Mouse (Mus musculus) embryonic facial prominence, embryonic 12.5 days (tissue): Measurements from ENCODE around the gene Atp1b2. TPM values are rescaled to one million over a fixed set of nuclear protein-coding genes. Genes with fewer than 3 reads are reported as not detected.
"Not testable (repeated sequence)": the region's sequence is repeated elsewhere in the genome, so short reads cannot be mapped to it uniquely, and the experiment has no call there.

Experiments used
- ATAC-seq: fragments of 200-750 bp; cut with Nextera tagmentation; 2 replicates; pipeline ENCODE4 v1.8.0; 2017; ENCODE audit not compliant: insufficient number of reproducible peaks, insufficient read depth, low FRiP score, low TSS enrichment
- H3K27ac ChIP-seq: fragments of 300-500 bp; sonication (generic); 2 replicates; pipeline ENCODE4 v1.5.1; 2016; ENCODE audit warnings: mild to moderate bottlenecking
- H3K27me3 ChIP-seq: fragments of 300-500 bp; sonication (generic); 2 replicates; pipeline ENCODE4 v1.6.1; 2016; ENCODE audit warnings: mild to moderate bottlenecking, moderate library complexity
- H3K36me3 ChIP-seq: fragments of 300-500 bp; sonication (generic); 2 replicates; pipeline ENCODE4 v1.6.1; 2016; ENCODE audit warnings: mild to moderate bottlenecking
- H3K4me1 ChIP-seq: fragments of 300-500 bp; sonication (generic); 2 replicates; pipeline ENCODE4 v1.6.1; 2016
- H3K4me2 ChIP-seq: fragments of 300-500 bp; sonication (generic); replicated peaks from 2 replicates; pipeline ENCODE4 v1.6.1; 2016; ENCODE audit warnings: mild to moderate bottlenecking, moderate library complexity
- H3K4me3 ChIP-seq: fragments of 300-500 bp; sonication (generic); 2 replicates; pipeline ENCODE4 v1.5.1; 2016; ENCODE audit warnings: mild to moderate bottlenecking
- H3K9ac ChIP-seq: fragments of 300-500 bp; sonication (generic); 2 replicates; pipeline ENCODE4 v1.6.1; 2016; ENCODE audit warnings: mild to moderate bottlenecking, moderate library complexity
- H3K9me3 ChIP-seq: fragments of 300-500 bp; sonication (generic); 2 replicates; pipeline ENCODE4 v1.6.1; 2016; ENCODE audit warnings: mild to moderate bottlenecking, moderate library complexity
- WGBS: fragments of 180-500 bp; shearing (Covaris S2); methylation state at CpG from one replicate; pipeline ENCODE4 v1.1.7; 2016; 5-methylcytosine and 5-hydroxymethylcytosine counted together
- polyA plus RNA-seq: library from polyadenylated mRNA; unstranded; fragments of >200 nt; fragmentation: Nextera tagmentation; extraction: Ambion mirVana; gene quantifications from 2 replicates; pipeline ENCODE4 v1.2.1, GENCODE M21; 2016

Gene Atp1b2
- 4.2 and 5.3 TPM in 2 replicates for polyA plus RNA-seq

DNA sequence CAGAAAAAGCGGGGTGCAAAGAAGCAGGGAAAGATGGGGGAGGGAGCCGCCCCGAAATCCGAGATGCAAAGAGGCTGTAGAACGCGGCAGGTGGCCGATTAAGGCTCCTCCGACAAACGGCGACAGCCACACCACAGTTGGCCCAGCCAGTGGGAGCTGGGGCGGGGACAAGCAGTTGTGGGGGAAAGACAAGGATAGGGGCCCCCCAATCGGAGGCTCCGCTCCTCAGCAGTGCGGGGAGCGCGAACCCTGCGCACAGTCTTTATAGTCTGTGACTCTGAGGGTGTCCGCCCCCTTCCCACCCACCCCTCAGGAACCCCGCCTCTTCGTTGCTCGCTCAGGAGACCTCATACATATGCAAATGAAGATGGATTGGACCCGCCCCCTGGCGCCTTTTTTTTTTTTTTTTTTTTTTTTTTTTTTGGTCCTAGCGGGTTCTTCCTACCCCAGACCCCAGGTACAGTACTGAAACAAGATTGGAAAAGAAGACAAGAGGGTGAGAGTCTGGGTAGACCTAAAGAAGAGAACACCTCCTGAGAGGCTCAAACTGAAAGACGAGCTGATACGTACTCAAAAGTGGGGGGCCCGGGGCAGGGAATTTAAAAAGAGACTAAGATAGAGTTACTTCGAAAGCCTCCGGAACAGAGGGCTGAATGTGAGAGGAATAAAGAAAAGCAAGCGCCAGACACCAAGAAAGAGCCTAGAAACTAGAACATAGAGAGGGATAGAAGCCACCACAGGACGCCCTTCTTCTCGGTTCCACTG, at the start of gene Atp1b2:
Atp1b2 (minus strand) TSS at position 217 of the 765 bp plus-strand sequence.
- H3K9me3 ChIP-seq, result no peaks in the 10 kb centered on the region
- peak within 1 kb of the TSS; percentile 68 for H3K9ac ChIP-seq
- no peaks in the 10 kb centered on the region for H3K36me3 ChIP-seq
- peaks cover 15% of the 10 kb centered on the region for H3K27me3 ChIP-seq
- H3K27ac ChIP-seq, result peak within 1 kb of the TSS; percentile 51
- peaks cover 22% of the 10 kb centered on the region for H3K4me1 ChIP-seq
- WGBS, result 1% methylated on average over 32 of the region's 32 CpGs
- peak; percentile 83 for ATAC-seq
- peak within 1 kb of the TSS; percentile 100 for H3K4me2 ChIP-seq
- peak within 1 kb of the TSS; percentile 58 for H3K4me3 ChIP-seq

DNA sequence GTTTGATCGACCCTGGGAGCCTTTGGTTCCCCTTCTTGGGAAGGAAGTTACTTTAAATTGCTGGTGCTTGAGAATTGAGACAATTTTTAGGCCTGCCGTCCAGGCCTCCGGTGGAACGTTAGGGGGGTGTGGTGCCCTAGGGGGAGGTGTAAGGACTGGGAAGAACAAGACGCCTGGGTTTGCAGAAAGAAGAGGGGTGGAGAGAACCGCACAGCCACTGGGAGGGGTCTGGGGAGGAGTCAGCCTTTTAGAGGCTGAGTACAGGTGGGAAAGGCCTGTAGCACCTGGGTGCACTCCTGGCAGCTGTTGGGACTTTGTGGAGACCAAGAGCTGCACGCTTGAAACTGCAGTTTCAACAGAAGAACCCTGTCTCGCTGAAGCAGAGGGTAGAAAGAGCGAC, 49.0 kb upstream of the Atp1b2 start:
- no peaks in the 10 kb centered on the region for H3K9me3 ChIP-seq
- no peaks in the 10 kb centered on the region for H3K27me3 ChIP-seq
- H3K4me3 ChIP-seq, result no peak overlapping the region
- no peak for ATAC-seq
- peak overlapping the region; percentile 2; the same call in 1 of the 2 replicates for H3K9ac ChIP-seq
- H3K4me1 ChIP-seq, result peaks cover 29% of the 10 kb centered on the region
- WGBS, result 28% methylated on average over 9 of the region's 9 CpGs
- H3K4me2 ChIP-seq, result 0 out of 2 replicates have a peak overlapping the region, but pooled peaks have one; percentile 8
- H3K27ac ChIP-seq, result peak overlapping the region; percentile 72
- peaks cover 81% of the 10 kb centered on the region for H3K36me3 ChIP-seq

DNA sequence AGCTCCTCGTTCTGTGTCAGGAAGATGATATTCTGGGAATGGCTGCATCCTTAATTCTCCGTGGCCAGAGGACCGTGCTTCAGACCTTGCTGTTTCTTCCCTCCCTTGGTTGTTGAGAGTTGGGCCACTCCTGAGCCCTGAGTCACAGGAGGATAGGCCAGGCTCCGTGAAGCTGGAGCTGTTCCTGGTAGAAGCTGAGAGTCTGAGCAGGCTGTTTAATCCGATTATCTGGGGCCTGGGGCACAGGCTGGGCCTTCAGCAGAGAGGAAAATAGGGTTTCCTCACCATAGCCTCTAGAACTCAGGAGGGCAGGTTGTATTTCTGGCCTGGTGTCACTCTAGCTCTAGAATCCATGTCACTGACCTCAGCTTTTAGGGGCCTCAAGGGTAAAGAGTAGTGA, 47.7 kb upstream of the Atp1b2 start:
- H3K9me3 ChIP-seq, result no peaks in the 10 kb centered on the region
- H3K27ac ChIP-seq, result peak overlapping the region; percentile 30; the same call in 1 of the 2 replicates
- peaks cover 29% of the 10 kb centered on the region for H3K4me1 ChIP-seq
- no peak for ATAC-seq
- peaks cover 82% of the 10 kb centered on the region for H3K36me3 ChIP-seq
- H3K9ac ChIP-seq, result 0 out of 2 replicates have a peak overlapping the region, but pooled peaks have one; percentile 7
- H3K4me3 ChIP-seq, result no peak overlapping the region
- WGBS, result 54% methylated on average over 5 of the region's 5 CpGs
- H3K4me2 ChIP-seq, result no peak overlapping the region
- no peaks in the 10 kb centered on the region for H3K27me3 ChIP-seq

DNA sequence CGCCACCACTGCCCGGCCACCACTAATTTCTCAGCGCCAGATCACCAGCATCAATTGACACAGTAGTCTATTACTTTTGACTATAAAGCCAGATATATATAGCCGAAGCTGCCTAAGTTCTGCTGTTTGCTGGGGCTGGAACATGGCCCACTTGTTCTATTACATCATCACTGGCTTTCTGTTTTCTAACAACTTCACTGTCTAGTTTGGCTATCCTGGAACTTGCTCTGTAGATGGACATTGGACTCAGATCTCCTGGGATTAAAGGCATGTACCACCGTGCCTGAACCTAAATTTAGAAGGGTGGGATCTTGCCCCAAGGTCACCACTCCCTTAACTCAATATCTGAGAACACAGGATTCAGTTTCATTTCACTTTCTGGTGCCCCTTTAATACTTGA, 40.1 kb upstream of the Atp1b2 start:
- no peak overlapping the region for H3K9ac ChIP-seq
- no peak overlapping the region for H3K4me2 ChIP-seq
- peaks cover 95% of the 10 kb centered on the region for H3K36me3 ChIP-seq
- no peak for ATAC-seq
- H3K27me3 ChIP-seq, result no peaks in the 10 kb centered on the region
- H3K4me3 ChIP-seq, result no peak overlapping the region
- no peaks in the 10 kb centered on the region for H3K9me3 ChIP-seq
- no peaks in the 10 kb centered on the region for H3K4me1 ChIP-seq
- H3K27ac ChIP-seq, result no peak overlapping the region
- WGBS, result 92% methylated on average over 5 of the region's 5 CpGs

DNA sequence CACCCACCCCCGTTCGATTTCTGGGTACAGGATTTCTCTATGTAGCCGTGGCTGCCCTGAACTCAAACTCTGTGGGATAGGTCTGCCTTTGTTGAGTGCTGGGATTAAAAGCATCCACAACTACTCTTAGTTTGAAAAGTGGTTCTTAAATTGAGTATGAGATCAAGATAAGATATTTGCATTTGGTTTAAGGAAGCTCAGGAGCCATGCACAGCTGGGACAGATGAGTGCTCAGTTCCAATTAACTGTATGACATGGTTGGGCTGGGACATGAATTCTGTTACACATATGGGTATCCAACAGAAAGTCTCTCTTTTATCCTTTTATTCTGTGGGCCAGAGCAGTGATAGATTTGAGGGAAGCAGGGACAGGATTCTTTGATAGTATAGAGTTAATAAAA, 29.7 kb upstream of the Atp1b2 start:
- no peak overlapping the region for H3K9ac ChIP-seq
- no peak overlapping the region for H3K4me3 ChIP-seq
- H3K9me3 ChIP-seq, result no peaks in the 10 kb centered on the region
- peaks cover 23% of the 10 kb centered on the region for H3K4me1 ChIP-seq
- no peak overlapping the region for H3K27ac ChIP-seq
- no peaks in the 10 kb centered on the region for H3K27me3 ChIP-seq
- no peak for ATAC-seq
- WGBS, result 90% methylated on average over 3 of the region's 3 CpGs
- peak overlapping the region; percentile 78 for H3K4me2 ChIP-seq
- H3K36me3 ChIP-seq, result peaks cover 22% of the 10 kb centered on the region

DNA sequence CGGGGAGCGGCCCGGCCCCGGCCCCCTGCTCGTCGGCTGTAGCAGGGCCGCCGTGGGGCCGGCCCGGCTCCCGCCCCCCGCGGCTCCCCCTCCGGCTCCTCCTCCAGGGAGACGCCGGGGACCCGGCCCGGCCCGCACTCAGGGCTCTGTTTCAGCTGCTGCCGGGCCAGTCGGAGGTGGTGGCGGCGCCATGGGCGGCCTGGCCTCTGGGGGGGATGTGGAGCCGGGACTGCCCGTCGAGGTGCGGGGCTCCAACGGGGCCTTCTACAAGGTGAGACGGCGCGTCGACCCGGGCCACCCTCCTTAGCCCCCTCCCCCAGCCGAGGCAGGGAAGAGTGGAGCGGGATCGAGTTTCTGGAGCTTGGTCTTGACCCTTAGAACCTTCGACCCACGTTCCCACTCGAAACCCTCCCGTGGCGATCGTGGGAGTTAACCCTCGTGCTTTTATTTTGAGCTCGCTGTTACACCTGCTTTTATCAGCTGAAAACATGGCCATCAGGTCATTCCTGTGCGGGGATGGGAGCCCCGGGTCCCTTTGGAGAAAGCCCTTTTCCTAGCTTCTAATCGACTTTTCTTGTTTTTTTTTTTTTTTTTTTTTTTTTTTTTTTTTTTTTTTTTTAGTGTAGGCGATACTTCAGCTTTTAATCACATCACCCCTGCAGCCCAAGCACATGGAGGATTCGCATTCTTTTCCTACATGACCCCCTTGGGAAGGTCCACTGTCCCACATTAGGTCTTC, 27.6 kb upstream of the Atp1b2 start:
- WGBS, result under 1% methylated on average over 45 of the region's 50 CpGs
- peaks cover 6% of the 10 kb centered on the region for H3K36me3 ChIP-seq
- no peaks in the 10 kb centered on the region for H3K9me3 ChIP-seq
- peak overlapping the region; percentile 90 for H3K9ac ChIP-seq
- H3K4me3 ChIP-seq, result peak overlapping the region; percentile 69
- peaks cover 23% of the 10 kb centered on the region for H3K4me1 ChIP-seq
- no peaks in the 10 kb centered on the region for H3K27me3 ChIP-seq
- ATAC-seq, result peak; percentile 29; the same call in 1 of the 2 replicates
- peak overlapping the region; percentile 96 for H3K27ac ChIP-seq
- H3K4me2 ChIP-seq, result peak overlapping the region; percentile 78

DNA sequence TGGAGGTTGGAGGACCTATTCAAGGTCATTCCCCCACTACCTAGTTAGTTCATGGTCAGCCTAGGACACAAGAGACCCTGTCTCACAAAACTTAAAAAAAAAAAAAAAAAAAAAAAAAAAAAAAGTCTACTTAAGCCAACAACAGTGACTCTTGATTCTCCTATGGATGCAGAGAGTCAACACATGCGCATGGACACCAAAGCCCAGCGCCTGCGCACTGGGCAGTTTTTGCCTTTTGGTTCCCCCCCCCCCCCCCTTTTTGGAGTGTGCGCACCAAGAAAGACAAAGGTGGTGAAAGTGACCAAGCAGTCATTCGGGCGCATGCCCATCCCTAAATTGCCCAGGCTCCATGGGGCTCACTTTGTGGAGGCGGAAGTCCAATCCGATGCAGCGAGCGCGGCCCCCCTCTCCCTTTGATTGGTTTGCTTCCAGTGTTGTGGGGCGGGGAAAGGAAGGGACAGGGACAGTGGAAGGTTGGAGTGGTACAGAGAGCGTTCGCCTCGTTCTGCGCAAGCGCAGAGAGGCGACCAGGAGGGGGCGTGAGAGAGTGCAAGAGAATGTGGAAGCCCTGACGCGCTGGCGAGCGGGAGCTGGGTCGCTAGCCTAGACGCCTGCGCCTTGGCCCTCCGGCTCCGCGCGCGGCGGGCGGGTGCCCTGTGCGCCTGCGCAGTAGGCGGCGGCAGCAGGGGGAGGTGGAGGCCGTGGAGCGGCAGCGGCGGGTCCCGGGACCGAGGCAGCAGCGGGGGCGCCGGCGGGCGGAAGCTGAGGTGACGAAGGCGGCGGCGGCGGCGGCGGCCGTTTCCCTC, 26.7 kb upstream of the Atp1b2 start, which contains the start of gene Fxr2:
Fxr2 (plus strand) TSS at position 707 of the 806 bp plus-strand sequence.
- peaks cover 23% of the 10 kb centered on the region for H3K4me1 ChIP-seq
- no peaks in the 10 kb centered on the region for H3K9me3 ChIP-seq
- under 1% methylated on average over 43 of the region's 56 CpGs for whole genome bisulfite sequencing
- H3K27me3 ChIP-seq, result no peaks in the 10 kb centered on the region
- H3K9ac ChIP-seq, result peak within 1 kb of the TSS; percentile 90
- peaks cover 3% of the 10 kb centered on the region for H3K36me3 ChIP-seq
- peak; percentile 99 for ATAC-seq
- H3K4me3 ChIP-seq, result peak within 1 kb of the TSS; percentile 69
- H3K27ac ChIP-seq, result peak within 1 kb of the TSS; percentile 96
- peak within 1 kb of the TSS; percentile 78 for H3K4me2 ChIP-seq

DNA sequence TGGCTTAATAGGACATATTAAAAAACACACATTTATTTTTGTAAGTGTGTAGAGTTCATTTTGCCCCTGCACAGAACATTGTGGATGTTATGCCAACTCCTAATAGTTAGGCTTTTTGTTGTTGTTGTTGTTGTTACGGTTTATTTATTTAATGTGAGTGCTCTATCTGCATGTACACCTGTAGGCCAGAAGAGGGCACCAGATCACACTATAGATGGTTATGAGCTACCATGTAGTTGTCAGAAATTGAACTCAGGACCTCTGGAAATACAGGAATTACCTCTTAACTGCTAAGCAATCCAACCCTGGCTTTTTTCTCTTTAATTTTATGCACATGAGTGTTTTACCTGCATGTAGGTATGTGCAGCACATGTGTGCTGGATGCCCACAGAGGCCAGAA, 24.1 kb upstream of the Atp1b2 start:
- Histone ChIP-seq H3K4me3 (no peak overlapping the region), H3K36me3 (no peaks in the 10 kb centered on the region), H3K9me3 (no peaks in the 10 kb centered on the region), H3K9ac (no peak overlapping the region), H3K4me2 (no peak overlapping the region), H3K4me1 (peaks cover 14% of the 10 kb centered on the region), H3K27me3 (no peaks in the 10 kb centered on the region), H3K27ac (no peak overlapping the region)
- no peak for ATAC-seq
- 70% methylated on average over 1 of the region's 1 CpGs for WGBS

DNA sequence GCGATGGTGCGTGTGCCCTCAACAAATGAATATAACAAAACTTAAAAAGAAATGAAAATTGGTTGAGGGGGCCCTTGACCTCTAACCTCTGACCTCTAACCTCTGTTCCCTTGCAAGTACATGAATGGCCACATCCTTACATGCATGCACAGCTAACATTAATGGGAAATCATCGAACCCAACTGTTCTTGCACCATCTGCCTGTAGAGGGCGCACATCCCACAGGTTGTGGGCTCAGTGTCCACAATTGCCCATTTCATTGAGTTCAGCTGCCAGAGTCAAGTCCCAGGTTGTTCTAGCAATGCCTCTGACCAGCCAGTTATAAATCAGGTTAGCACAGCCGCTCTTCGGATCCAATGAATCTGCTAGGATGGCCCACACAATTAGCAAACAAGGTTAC, 22.5 kb upstream of the Atp1b2 start:
- Histone ChIP-seq H3K27ac (no peak overlapping the region), H3K36me3 (no peaks in the 10 kb centered on the region), H3K4me2 (no peak overlapping the region), H3K9ac (no peak overlapping the region), H3K4me1 (peaks cover 4% of the 10 kb centered on the region; the same call in 1 of the 2 replicates), H3K9me3 (no peaks in the 10 kb centered on the region), H3K4me3 (no peak overlapping the region), H3K27me3 (no peaks in the 10 kb centered on the region)
- 34% methylated on average over 6 of the region's 6 CpGs for WGBS
- ATAC-seq, result no peak

DNA sequence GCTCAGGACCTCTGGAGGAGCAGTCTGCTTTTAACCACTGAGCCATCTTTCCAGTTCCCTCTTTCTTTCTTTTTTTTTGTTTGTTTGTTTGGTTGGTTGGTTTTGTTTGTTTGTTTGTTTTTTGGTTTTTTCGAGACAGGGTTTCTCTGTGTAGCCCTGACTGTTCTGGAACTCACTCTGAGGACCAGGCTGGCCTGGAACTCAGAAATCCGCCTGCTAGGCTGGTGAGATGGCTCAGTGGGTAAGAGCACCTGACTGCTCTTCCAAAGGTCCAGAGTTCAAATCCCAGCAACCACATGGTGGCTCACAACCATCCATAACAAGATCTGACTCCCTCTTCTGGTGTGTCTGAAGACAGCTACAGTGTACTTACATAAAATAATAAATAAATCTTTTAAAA, 18.6 kb upstream of the Atp1b2 start:
- H3K27me3 ChIP-seq, H3K36me3 ChIP-seq, H3K9me3 ChIP-seq, ATAC-seq, H3K27ac ChIP-seq, H3K9ac ChIP-seq, H3K4me2 ChIP-seq, H3K4me3 ChIP-seq: not testable (repeated sequence)
- peaks cover 13% of the 10 kb centered on the region for H3K4me1 ChIP-seq
- WGBS, result 79% methylated on average over 2 of the region's 2 CpGs

DNA sequence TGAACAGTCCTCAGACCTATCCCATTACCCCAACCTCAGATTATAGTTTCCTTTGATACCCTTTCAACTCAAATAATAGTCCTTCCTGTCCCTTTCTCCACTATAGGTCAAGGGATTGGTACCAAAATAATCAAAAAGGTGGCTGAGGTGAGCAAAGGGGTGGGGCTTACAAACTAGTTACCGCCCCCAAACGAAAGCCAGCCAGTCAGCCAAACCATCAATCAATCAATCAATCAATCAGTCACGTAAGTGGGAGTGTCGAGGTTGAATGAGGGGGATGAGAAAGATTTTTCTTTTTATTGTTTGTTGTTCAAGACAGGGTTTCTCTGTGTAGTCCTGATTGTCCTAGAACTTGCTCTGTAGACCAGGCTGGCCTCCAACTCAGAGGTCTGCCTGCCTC, 17.3 kb upstream of the Atp1b2 start:
- peaks cover 13% of the 10 kb centered on the region for H3K4me1 ChIP-seq
- no peaks in the 10 kb centered on the region for H3K27me3 ChIP-seq
- 74% methylated on average over 4 of the region's 4 CpGs for WGBS
- H3K4me2 ChIP-seq, result peak overlapping the region; percentile 78
- H3K4me3 ChIP-seq, result peak overlapping the region; percentile 52
- H3K27ac ChIP-seq, result no peak overlapping the region
- no peak for ATAC-seq
- H3K36me3 ChIP-seq, result no peaks in the 10 kb centered on the region
- no peaks in the 10 kb centered on the region for H3K9me3 ChIP-seq
- H3K9ac ChIP-seq, result peak overlapping the region; percentile 75; the same call in 1 of the 2 replicates
